Mouse (Mus musculus): ENCODE measurements around the gene Nkx2-5.

- TF ChIP-seq CTCF (IDR thresholded peaks at IDR 0.05 in 2 of 3, conservative IDR thresholded peaks at IDR 0.05 in 1 of 3; ENCODE audit: control insufficient read depth in 1 of 3, insufficient read depth in 1 of 3, low read depth in 2 of 3, low read length in 3 of 3, poor library complexity in 1 of 3, severe bottlenecking in 1 of 3) (no peak), HCFC1 (IDR thresholded peaks at IDR 0.05; ENCODE audit: low read depth, low read length) (no peak), POLR2A (IDR thresholded peaks at IDR 0.05; ENCODE audit: control insufficient read depth in 1 of 2, insufficient read depth in 1 of 2, low read depth in 1 of 2, low read length in 2 of 2, poor library complexity in 1 of 2) (no peak), CHD1 (IDR thresholded peaks at IDR 0.05; ENCODE audit: low read depth, low read length) (no peak), USF2 (IDR thresholded peaks at IDR 0.05; ENCODE audit: borderline replicate concordance in 1 of 2, insufficient read depth in 1 of 2, low read depth in 1 of 2, low read length in 2 of 2) (no peak)
These were observed 18.7 kb downstream of the Nkx2-5 start for GRCm38 (mm10) chr17:26826131-26826530.
